Mouse (Mus musculus) layer of hippocampus, adult 18-20 months (tissue): ENCODE data around the gene Map7d2. TPM values are rescaled to one million over a fixed set of nuclear protein-coding genes. Genes with fewer than 3 reads are reported as not detected.
"Not testable (repeated sequence)": the region's sequence is repeated elsewhere in the genome, so short reads cannot be mapped to it uniquely, and the experiment has no call there.

Source experiments
- DNase-seq, 2 experiments: peaks; one replicate each; pipeline ENCODE4 v3.0.0; 2022; ENCODE audit warnings: low spot score in 2 of 2
- long read RNA-seq: library from polyadenylated mRNA; stranded (forward); transcript quantifications from one replicate; pipeline ENCODE4 v2.0.0, GENCODE M21; 2021
- total RNA-seq, 2 experiments: library from RNA; stranded (reverse); gene quantifications; 2 replicates each; pipeline ENCODE4 v1.2.3; 2021

Gene Map7d2
- total RNA-seq: 100 to 1,000 TPM in 1 of 2 experiments, 10 to 100 TPM in 1; 93.5 to 128 TPM
- long read RNA-seq, transcript Map7d2-203 (17 exons, 3,670 nt): major isoform, 77 of 169 reads
- long read RNA-seq, transcript Map7d2-201 (13 exons, 3,087 nt): minor isoform, 7 of 169 reads
- long read RNA-seq, partial matches to known transcripts: 21 of 169 reads
- long read RNA-seq, other reads (novel, unspliced or antisense): 64 of 169 reads

DNA sequence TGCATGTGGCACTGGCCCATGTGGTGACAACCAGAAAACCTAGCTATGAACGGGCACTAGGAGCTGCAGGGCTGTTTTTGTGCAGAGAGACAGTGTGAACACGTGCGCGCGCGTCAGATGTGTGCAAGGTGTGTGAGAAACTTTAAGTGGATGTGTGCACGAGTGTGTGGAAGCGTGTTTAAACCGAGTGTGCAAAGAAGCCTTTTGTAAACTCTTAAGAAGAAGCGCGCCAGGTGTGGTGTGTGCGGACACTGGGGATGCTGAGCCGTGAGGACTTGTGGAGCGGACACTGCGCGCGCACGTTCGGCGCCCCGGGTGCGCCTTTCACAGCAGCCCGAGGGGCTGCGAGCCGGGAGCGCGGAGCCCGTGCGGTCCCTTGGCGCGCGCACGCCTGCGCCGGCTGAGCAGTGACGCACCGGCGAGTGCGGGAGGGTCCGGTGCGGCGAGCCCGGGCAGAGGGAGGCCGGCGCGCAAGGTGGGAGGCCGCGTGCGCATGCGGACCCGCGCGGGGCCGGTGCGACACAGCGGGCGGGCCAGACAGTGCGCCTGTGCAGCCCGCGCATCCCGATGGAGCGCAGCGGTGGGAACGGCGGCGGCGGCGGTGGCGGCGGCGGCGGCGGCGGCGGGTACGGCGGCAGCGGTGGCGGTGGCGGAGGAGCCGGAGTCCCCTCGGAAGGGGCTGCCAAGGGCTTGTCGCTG is at the start of gene Map7d2:
Gene Map7d2, plus strand, starts transcription at position 443 of the 699 bp plus-strand sequence.
- peak; percentile 43 to 69 for DNase-seq

GRCm38 (mm10) chrX:159371831-159372752 is 42.3 kb upstream of the Map7d2 start, which contains the start of gene Eif1ax:
Eif1ax (plus strand) TSS chrX:159372178.
- DNase-seq: peak; percentile 39 to 55

- peak in 1 of 2 experiments; percentile 12 for DNase-seq
Observed at GRCm38 (mm10) chrX:159372753-159373144, 41.6 kb upstream of the Map7d2 start.

GRCm38 (mm10) chrX:159387105-159387504 is 27.3 kb upstream of the Map7d2 start:
- no peak for DNase-seq

DNA sequence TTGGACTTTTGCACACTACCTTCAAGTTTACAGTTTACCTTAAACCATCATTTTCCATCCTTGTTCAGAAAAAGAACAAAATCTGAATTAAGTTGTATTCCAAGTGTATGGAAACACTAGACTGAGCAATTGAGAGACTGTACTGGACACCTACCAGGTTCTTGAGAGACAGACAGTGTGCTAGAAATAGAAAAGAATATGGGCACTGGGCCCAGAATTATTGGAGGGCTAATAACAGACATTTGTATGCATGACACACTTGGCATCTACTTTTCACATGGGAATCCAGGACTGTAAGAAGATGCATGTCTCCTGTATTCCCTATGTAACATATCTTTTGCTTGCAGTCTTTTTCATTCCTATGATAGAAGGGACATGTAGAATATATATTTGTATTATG is 25.4 kb upstream of the Map7d2 start:
- DNase-seq: no peak

- no peak for DNase-seq
Observed at GRCm38 (mm10) chrX:159390347-159390962, 23.9 kb upstream of the Map7d2 start.

GRCm38 (mm10) chrX:159391239-159391638 is 23.1 kb upstream of the Map7d2 start:
- DNase-seq: no peak

GRCm38 (mm10) chrX:159409253-159409652 is 5.1 kb upstream of the Map7d2 start:
- DNase-seq: peak in 1 of 2 experiments; percentile 17

GRCm38 (mm10) chrX:159414829-159415673 is 679 bp downstream of the Map7d2 start:
- peak; percentile 0 to 5 for DNase-seq

DNA sequence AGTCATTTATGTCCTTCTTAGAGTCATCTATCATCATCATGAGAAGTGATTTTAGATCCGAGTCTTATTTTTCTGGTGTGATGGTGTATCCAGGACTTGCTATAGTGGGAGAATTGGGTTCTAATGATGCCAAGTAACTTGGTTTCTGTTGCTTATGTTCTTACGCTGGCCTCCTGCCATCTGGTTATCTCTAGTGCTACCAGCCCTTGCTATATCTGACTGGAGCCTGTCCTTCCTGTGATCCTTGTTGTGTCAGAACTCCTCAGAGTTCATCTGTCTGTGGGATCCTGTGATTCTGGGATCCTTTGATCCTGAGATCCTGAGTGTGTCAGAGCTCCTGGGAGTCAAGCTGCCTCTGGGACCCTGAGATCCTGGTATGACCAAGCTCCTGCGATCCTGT is 16.1 kb downstream of the Map7d2 start:
- DNase-seq: not testable (repeated sequence)

- DNase-seq: peak in 1 of 2 experiments; percentile 33
Observed at GRCm38 (mm10) chrX:159442128-159442527, 27.8 kb downstream of the Map7d2 start.

- no peak for DNase-seq
Observed at GRCm38 (mm10) chrX:159447133-159447532, 32.8 kb downstream of the Map7d2 start.

- DNase-seq: peak in 1 of 2 experiments; percentile 33
Observed at GRCm38 (mm10) chrX:159459006-159459654, 44.8 kb downstream of the Map7d2 start.

DNA sequence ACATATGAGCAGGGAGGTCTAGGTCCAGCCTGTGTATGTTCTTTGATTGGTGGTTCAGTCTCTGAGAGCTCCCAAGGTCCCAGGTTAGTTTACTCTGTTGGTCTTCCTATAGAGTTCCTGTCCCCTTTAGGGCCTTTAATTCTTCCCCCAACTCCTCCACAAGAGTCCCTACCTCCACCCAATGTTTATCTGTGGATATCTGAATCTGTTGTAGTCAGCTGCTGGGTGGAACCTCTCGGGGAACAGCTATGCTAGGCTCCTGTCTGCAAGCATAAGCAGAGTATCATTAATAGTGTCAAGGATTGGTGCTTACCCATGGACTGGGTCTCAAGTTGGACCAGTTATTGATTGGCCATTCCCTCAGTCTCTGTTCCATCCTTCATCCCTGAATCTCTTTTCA is 60.4 kb downstream of the Map7d2 start:
- DNase-seq: no peak

DNA sequence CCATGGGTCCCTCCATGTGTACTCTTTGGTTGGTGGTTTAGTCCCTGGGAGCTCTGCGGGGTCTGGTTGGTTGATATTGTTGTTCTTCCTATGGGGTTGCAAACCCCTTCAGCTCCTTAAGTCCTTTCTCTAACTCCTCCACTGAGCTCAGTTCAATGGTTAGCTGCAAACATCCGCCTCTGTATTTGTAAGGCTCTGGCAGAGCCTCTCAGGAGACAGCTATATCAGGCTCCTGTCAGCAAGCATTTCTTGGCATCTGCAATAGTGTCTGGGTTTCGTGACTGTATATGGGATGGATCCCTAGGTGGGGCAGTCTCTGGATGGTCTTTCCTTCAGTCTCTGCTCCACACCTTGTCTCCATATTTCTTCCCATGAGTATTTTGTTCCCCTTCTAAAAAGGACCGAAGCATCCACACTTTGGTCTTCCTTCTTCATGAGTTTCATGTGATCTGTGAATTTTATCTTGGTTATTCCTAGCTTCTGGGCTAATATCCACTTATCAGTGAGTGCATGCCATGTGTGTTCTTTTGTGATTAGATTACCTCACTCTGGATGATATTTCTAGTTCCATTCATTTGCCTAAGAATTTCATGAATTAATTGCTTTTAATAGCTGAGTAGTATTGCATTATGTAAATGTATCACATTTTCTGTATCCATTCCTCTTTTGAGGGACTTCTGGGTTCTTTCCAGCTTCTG is 64.0 kb downstream of the Map7d2 start:
- DNase-seq: not testable (repeated sequence)

DNA sequence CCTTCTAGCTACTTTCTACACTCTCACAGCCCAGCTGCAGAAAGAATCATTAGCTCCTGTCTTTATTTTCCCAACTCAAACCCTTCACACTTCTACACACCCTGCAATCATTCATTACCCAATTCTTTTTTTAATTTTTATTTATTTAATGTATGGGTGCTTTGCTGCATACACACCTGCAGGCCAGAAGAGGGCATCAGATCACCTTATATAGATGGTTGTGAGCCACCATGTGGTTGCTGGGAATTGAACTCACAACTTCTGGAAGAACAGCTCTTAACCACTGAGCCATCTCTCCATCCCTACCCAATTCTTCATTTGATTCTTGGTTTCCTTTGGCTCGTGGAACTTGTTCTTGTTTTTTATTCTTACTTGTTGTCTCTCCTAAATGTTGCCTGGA is 69.9 kb downstream of the Map7d2 start:
- DNase-seq: no peak

DNA sequence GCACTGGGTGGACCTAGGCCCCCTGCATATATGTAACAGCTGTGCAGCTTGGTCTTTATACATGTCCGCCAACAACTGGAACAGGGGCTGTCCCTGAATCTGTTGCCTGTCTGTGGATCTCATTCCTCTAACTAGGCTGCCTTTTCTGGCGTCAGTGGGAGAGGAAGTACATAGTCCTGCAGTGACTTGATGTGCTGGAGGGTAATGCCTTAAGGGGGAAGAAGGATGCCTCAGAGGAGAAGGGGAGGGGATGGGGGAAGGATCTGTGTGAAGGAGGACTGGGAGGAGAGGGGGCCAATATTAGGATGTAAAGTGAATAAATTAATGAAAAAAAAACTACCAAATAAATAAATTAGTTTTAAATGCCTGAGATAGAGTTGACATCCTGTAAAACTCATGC is 88.8 kb downstream of the Map7d2 start:
- DNase-seq: no peak

GRCm38 (mm10) chrX:159508331-159509036 is 94.1 kb downstream of the Map7d2 start:
- no peak for DNase-seq
